Mouse (Mus musculus): Measurements from ENCODE around the gene 9430097D07Rik. TPM values are rescaled to one million over a fixed set of nuclear protein-coding genes. Genes with fewer than 3 reads are reported as not detected.

Gene 9430097D07Rik
- polyA plus RNA-seq, 1 experiment from 2014 or later = 0.35 TPM

- H3K27me3 ChIP-seq (ENCODE audit: control insufficient read depth, insufficient read depth, low read length) = no peaks in the 10 kb centered on the region
- no peak overlapping the region for H3K27ac ChIP-seq (ENCODE audit: low read depth, low read length)
- H3K9ac ChIP-seq (ENCODE audit: low read length) = no peak overlapping the region
- WGBS = 89% methylated on average over 12 of the region's 12 CpGs
- H3K4me2 ChIP-seq (ENCODE audit: low read depth, low read length, severe bottlenecking) = no peak overlapping the region
- H3K4me3 ChIP-seq (ENCODE audit: low read depth, low read length) = no peak overlapping the region
- H3K4me1 ChIP-seq (replicated peaks; ENCODE audit: control insufficient read depth, insufficient read depth, low read length) = no peaks in the 10 kb centered on the region
- H3K36me3 ChIP-seq (ENCODE audit: control insufficient read depth, insufficient read depth, low read length) = no peaks in the 10 kb centered on the region
- no peak for ATAC-seq (replicated peaks; ENCODE audit: low FRiP score)
- no peaks in the 10 kb centered on the region for H3K9me3 ChIP-seq (ENCODE audit: control insufficient read depth, low read length)
- no peak for DNase-seq (ENCODE audit: low spot score)
Observed at GRCm38 (mm10) chr2:32525816-32526215, 49.7 kb downstream of the 9430097D07Rik start.

DNA sequence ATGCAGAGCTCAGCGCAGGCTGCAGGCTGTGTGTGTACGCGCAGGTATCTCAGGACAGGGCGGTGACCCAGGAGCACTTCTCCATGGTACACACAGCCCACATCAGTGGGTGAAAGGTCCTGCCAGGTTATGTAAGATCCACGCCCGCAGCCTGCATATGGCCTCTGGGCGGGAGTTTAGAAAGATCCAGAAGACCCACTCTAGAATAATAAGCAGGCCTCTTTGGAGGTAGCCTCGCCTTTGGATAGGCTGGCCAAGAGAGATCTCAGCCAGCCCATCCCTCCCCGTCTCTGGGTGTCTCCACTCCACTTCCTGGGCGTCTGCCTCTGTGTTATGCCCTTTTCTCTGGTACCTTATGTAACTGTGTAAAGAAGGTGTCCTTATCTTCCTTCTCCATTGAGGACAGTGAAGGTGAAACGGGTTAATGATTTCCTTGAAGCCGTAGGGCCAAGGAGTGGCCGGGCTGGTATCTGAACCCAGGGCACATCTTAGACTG, 50.9 kb downstream of the 9430097D07Rik start:
- H3K4me2 ChIP-seq (ENCODE audit: low read depth, low read length, severe bottlenecking) = no peak overlapping the region
- no peak overlapping the region for H3K27ac ChIP-seq (ENCODE audit: low read depth, low read length)
- no peak for ATAC-seq (replicated peaks; ENCODE audit: low FRiP score)
- DNase-seq (ENCODE audit: low spot score) = no peak
- 91% methylated on average over 13 of the region's 13 CpGs for WGBS
- no peaks in the 10 kb centered on the region for H3K4me1 ChIP-seq (replicated peaks; ENCODE audit: control insufficient read depth, insufficient read depth, low read length)
- H3K4me3 ChIP-seq (ENCODE audit: low read depth, low read length) = no peak overlapping the region
- H3K9me3 ChIP-seq (ENCODE audit: control insufficient read depth, low read length) = no peaks in the 10 kb centered on the region
- no peaks in the 10 kb centered on the region for H3K36me3 ChIP-seq (ENCODE audit: control insufficient read depth, insufficient read depth, low read length)
- no peaks in the 10 kb centered on the region for H3K27me3 ChIP-seq (ENCODE audit: control insufficient read depth, insufficient read depth, low read length)
- no peak overlapping the region for H3K9ac ChIP-seq (ENCODE audit: low read length)

Other genes starting within 250 kb of the 9430097D07Rik start
- gene Ciz1, start 223.4 kb downstream of the 9430097D07Rik start, polyA plus RNA-seq (2014; fragmentation: Nextera tagmentation; extraction: Ambion mirVana) = 62.6 and 69.0 TPM in 2 replicates
- gene Dnm1, start 222.3 kb downstream of the 9430097D07Rik start, polyA plus RNA-seq (2014; fragmentation: Nextera tagmentation; extraction: Ambion mirVana) = 12.4 and 12.8 TPM in 2 replicates
- 37.7 and 45.4 TPM in 2 replicates for gene 1110008P14Rik, start 193.7 kb downstream of the 9430097D07Rik start, polyA plus RNA-seq (2014; fragmentation: Nextera tagmentation; extraction: Ambion mirVana)
- 0.28 TPM in 1 of 2 replicates, not detected in the other for gene Lcn2, start 187.4 kb downstream of the 9430097D07Rik start, polyA plus RNA-seq (2014; fragmentation: Nextera tagmentation; extraction: Ambion mirVana)
- 28.0 and 29.4 TPM in 2 replicates for gene Ptges2, start 179.8 kb downstream of the 9430097D07Rik start, polyA plus RNA-seq (2014; fragmentation: Nextera tagmentation; extraction: Ambion mirVana)
- 6.6 and 7.1 TPM in 2 replicates for gene Naif1, start 125.2 kb downstream of the 9430097D07Rik start, polyA plus RNA-seq (2014; fragmentation: Nextera tagmentation; extraction: Ambion mirVana)
- 25.9 and 26.6 TPM in 2 replicates for gene Slc25a25, start 124.2 kb downstream of the 9430097D07Rik start, polyA plus RNA-seq (2014; fragmentation: Nextera tagmentation; extraction: Ambion mirVana)
- 10.4 and 10.6 TPM in 2 replicates for gene Fam102a, start 40.4 kb downstream of the 9430097D07Rik start, polyA plus RNA-seq (2014; fragmentation: Nextera tagmentation; extraction: Ambion mirVana)
- gene Dpm2, start 4.8 kb downstream of the 9430097D07Rik start, polyA plus RNA-seq (2014; fragmentation: Nextera tagmentation; extraction: Ambion mirVana) = 98.9 and 102 TPM in 2 replicates
- gene Pip5kl1, start 887 bp downstream of the 9430097D07Rik start, polyA plus RNA-seq (2014; fragmentation: Nextera tagmentation; extraction: Ambion mirVana) = 1.8 and 2.3 TPM in 2 replicates
- 15.4 and 16.7 TPM in 2 replicates for gene St6galnac4, start 11.4 kb upstream of the 9430097D07Rik start, polyA plus RNA-seq (2014; fragmentation: Nextera tagmentation; extraction: Ambion mirVana)
- 4.7 and 5.1 TPM in 2 replicates for gene St6galnac6, start 24.0 kb upstream of the 9430097D07Rik start, polyA plus RNA-seq (2014; fragmentation: Nextera tagmentation; extraction: Ambion mirVana)
- gene Ak1, start 46.1 kb upstream of the 9430097D07Rik start, polyA plus RNA-seq (2014; fragmentation: Nextera tagmentation; extraction: Ambion mirVana) = 18.9 and 20.6 TPM in 2 replicates
- gene Eng, start 70.9 kb upstream of the 9430097D07Rik start, polyA plus RNA-seq (2014; fragmentation: Nextera tagmentation; extraction: Ambion mirVana) = 25.5 and 25.9 TPM in 2 replicates
- 21.9 and 22.3 TPM in 2 replicates for gene Fpgs, start 128.5 kb upstream of the 9430097D07Rik start, polyA plus RNA-seq (2014; fragmentation: Nextera tagmentation; extraction: Ambion mirVana)
- 79.2 and 95.7 TPM in 2 replicates for gene Cdk9, start 137.4 kb upstream of the 9430097D07Rik start, polyA plus RNA-seq (2014; fragmentation: Nextera tagmentation; extraction: Ambion mirVana)
- gene Sh2d3c, start 145.4 kb upstream of the 9430097D07Rik start, polyA plus RNA-seq (2014; fragmentation: Nextera tagmentation; extraction: Ambion mirVana) = 33.2 and 33.7 TPM in 2 replicates
- gene 6330409D20Rik, start 165.3 kb upstream of the 9430097D07Rik start, polyA plus RNA-seq (2014; fragmentation: Nextera tagmentation; extraction: Ambion mirVana) = 2.1 and 2.3 TPM in 2 replicates
- gene Tor2a, start 181.6 kb upstream of the 9430097D07Rik start, polyA plus RNA-seq (2014; fragmentation: Nextera tagmentation; extraction: Ambion mirVana) = 56.8 and 68.3 TPM in 2 replicates
- gene Ttc16, start 199.9 kb upstream of the 9430097D07Rik start, polyA plus RNA-seq (2014; fragmentation: Nextera tagmentation; extraction: Ambion mirVana) = 0.80 and 0.84 TPM in 2 replicates
- 3.3 and 4.6 TPM in 2 replicates for gene Ptrh1, start 200.1 kb upstream of the 9430097D07Rik start, polyA plus RNA-seq (2014; fragmentation: Nextera tagmentation; extraction: Ambion mirVana)
- gene Cfap157, start 208.7 kb upstream of the 9430097D07Rik start, polyA plus RNA-seq (2014; fragmentation: Nextera tagmentation; extraction: Ambion mirVana) = 0.33 and 0.87 TPM in 2 replicates